22 mouse cellular contexts compared by ENCODE assay signal in genomic region chr10:45092080-45093056, GRCm38 (mm10). TPM values are rescaled to one million over a fixed set of nuclear protein-coding genes. Genes with fewer than 3 reads are reported as not detected.
DNase-seq lines count a peak whose midpoint lies in the region; ATAC-seq and TF ChIP-seq lines count a peak whose summit lies in the region.
"Had no signal": no experiment of that assay in that cellular context is flagged by ENCODE, and none has a peak within 500 bp of the region (broad histone marks: within the 10 kb centered on the region; RNA-seq: fewer than 3 reads in every experiment).

No protein-coding gene starts in this region.

- H3K9ac ChIP-seq in ES-E14 (ENCODE audit: insufficient read depth, low read depth, low read length, poor library complexity, severe bottlenecking) = no peak overlapping the region
- H3K9ac ChIP-seq: embryonic facial prominence, embryonic 12.5 days; hindbrain, embryonic 13.5 days; liver, embryonic 12.5 days; neural tube, embryonic 13.5 days had no signal

- in situ Hi-C loops in ES-E14 (cut with MboI; ENCODE audit: low sequenced_read_pairs in 2 of 2, unreplicated experiment in 2 of 2) = no loop called here

- H3K4me3 ChIP-seq in ES-E14 (ENCODE audit: insufficient read depth in 1 of 2, low read depth in 1 of 2, low read length in 2 of 2, poor library complexity in 1 of 2, severe bottlenecking in 1 of 2) = peak overlapping the region in 1 of 2 experiments; percentile 14; a peak in 2 of 4 replicates
- H3K4me3 ChIP-seq: embryonic facial prominence, embryonic 12.5 days; hindbrain, embryonic 13.5 days; layer of hippocampus, adult 2 months; liver, embryonic 12.5 days; midbrain, embryonic 10.5 days; neural tube, embryonic 13.5 days had no signal

- intact Hi-C loops in left cerebral cortex, postnatal 14 days (cut with DNase I) = no loop called here
- intact Hi-C loops in left cerebral cortex, postnatal 36 days (cut with DNase I) = no loop called here

- peak overlapping the region; percentile 86 for H3K27ac ChIP-seq in ES-E14 (ENCODE audit: insufficient read depth, low read depth, low read length, poor library complexity, severe bottlenecking)
- H3K27ac ChIP-seq: embryonic facial prominence, embryonic 12.5 days; hindbrain, embryonic 13.5 days; layer of hippocampus, adult 2 months; liver, embryonic 12.5 days; midbrain, embryonic 10.5 days; neural tube, embryonic 13.5 days had no signal

- H3K4me1 ChIP-seq in ES-E14 (ENCODE audit: control insufficient read depth in 2 of 2, insufficient read depth in 2 of 2, low read length in 2 of 2, poor library complexity in 1 of 2) = peaks cover 13 to 17% of the 10 kb centered on the region in 2 experiments; a peak in 3 of 4 replicates
- H3K4me1 ChIP-seq: embryonic facial prominence, embryonic 12.5 days; liver, embryonic 12.5 days had no signal

- H3K36me3 ChIP-seq in ES-E14 (ENCODE audit: control insufficient read depth, insufficient read depth, low read length, poor library complexity, severe bottlenecking) = peaks cover 19% of the 10 kb centered on the region; the same call in 1 of the 2 replicates

- H3K9me3 ChIP-seq in ES-E14 (ENCODE audit: control insufficient read depth, insufficient read depth, low read depth, low read length) = no peaks in the 10 kb centered on the region
- H3K9me3 ChIP-seq: embryonic facial prominence, embryonic 12.5 days; hindbrain, embryonic 13.5 days; liver, embryonic 12.5 days; midbrain, embryonic 10.5 days; neural tube, embryonic 13.5 days had no signal

- DNase-seq in frontal cortex, postnatal 10 days (ENCODE audit: low spot score in 2 of 2) = no peak
- DNase-seq in left cerebral cortex, postnatal 14 days (ENCODE audit: low spot score in 2 of 2) = peak; percentile 37 to 40
- DNase-seq in left cerebral cortex, postnatal 36 days (ENCODE audit: low spot score in 2 of 2) = no peak
- DNase-seq in A20 (ENCODE audit: low read depth, low spot score) = peak; percentile 60
- no peak for DNase-seq in ES-E14 (ENCODE audit: low read depth, low spot score)
- no peak for DNase-seq in layer of hippocampus, postnatal 14 days (ENCODE audit: low spot score in 2 of 2)
- DNase-seq in ovary, adult 18-20 months (ENCODE audit: low spot score) = no peak
- DNase-seq: adrenal gland, adult 8-10 months; B cell, adult 2 months; cerebellum, adult 11-12 months; gastrocnemius, postnatal 14 days; kidney, adult 11 months; kidney, postnatal 10 days; right cerebral cortex, postnatal 4 days; thymus, adult 18-20 months had no signal

- peak; percentile 78 for ATAC-seq in frontal cortex, adult (ENCODE audit: low TSS enrichment)
- ATAC-seq: liver, embryonic 12.5 days had no signal

TF ChIP-seq in ES-E14, 5 proteins besides CTCF, POLR2A, EP300 and RAD21:
- TF ChIP-seq ZC3H11A (IDR thresholded peaks at IDR 0.05; ENCODE audit: borderline replicate concordance, low read depth, low read length) = no peak
- TF ChIP-seq ZNF384 (IDR thresholded peaks at IDR 0.05; ENCODE audit: low read depth, low read length) = no peak
- TF ChIP-seq CHD2 (IDR thresholded peaks at IDR 0.05; ENCODE audit: low read depth, low read length) = no peak
- TF ChIP-seq MAFK (IDR thresholded peaks at IDR 0.05; ENCODE audit: insufficient read depth, low read depth, low read length) = no peak
- no peak for TF ChIP-seq HCFC1 (IDR thresholded peaks at IDR 0.05; ENCODE audit: borderline replicate concordance, insufficient read depth, low read length)
TF ChIP-seq in ES-E14: peak in this region for 0.

RNA-seq across cellular contexts. Expression of gene Prep, which starts 25.4 kb away (rescaled TPM):
- 10 to 100 TPM; 14.5 to 14.6 TPM for total RNA-seq in left cerebral cortex, postnatal 14 days (2021)
- total RNA-seq in left cerebral cortex, postnatal 36 days (2021) = 1 to 10 TPM; 8.9 to 9.0 TPM
- 8.8 and 12.9 TPM in 2 replicates for total RNA-seq in ES-E14 (2012; rRNA removed)
- 10 to 100 TPM; 13.5 to 14.6 TPM for total RNA-seq in layer of hippocampus, postnatal 14 days (2021)

Comparison
In these comparisons a context has a peak if more than half of its experiments do, and no peak if none do; other contexts are left out.
1. DNase-seq: peak in left cerebral cortex, postnatal 14 days (2 of 2) and A20 (single experiment); none in frontal cortex, postnatal 10 days (0 of 2), left cerebral cortex, postnatal 36 days (0 of 2), ES-E14 (single experiment), layer of hippocampus, postnatal 14 days (0 of 2) and ovary, adult 18-20 months (single experiment).